8 mouse cellular contexts compared by ENCODE assay signal in genomic region chr1:155243797-155244770, GRCm38 (mm10). TPM values are rescaled to one million over a fixed set of nuclear protein-coding genes. Genes with fewer than 3 reads are reported as not detected.
DNase-seq lines count a peak whose midpoint lies in the region; ATAC-seq and TF ChIP-seq lines count a peak whose summit lies in the region.

BC034090 (minus strand) TSS chr1:155244444.

- no peaks in the 10 kb centered on the region for H3K9me3 ChIP-seq in hindbrain, embryonic 12.5 days (replicated peaks)
- H3K9me3 ChIP-seq in limb, embryonic 15.5 days = no peaks in the 10 kb centered on the region
- no peaks in the 10 kb centered on the region for H3K9me3 ChIP-seq in midbrain, embryonic 15.5 days

- peaks cover 30% of the 10 kb centered on the region for H3K27me3 ChIP-seq in hindbrain, embryonic 12.5 days
- H3K27me3 ChIP-seq in limb, embryonic 15.5 days = no peaks in the 10 kb centered on the region
- peaks cover 3% of the 10 kb centered on the region; the same call in 1 of the 2 replicates for H3K27me3 ChIP-seq in midbrain, embryonic 15.5 days (replicated peaks)

- no peaks in the 10 kb centered on the region for H3K36me3 ChIP-seq in hindbrain, embryonic 12.5 days
- H3K36me3 ChIP-seq in limb, embryonic 15.5 days = peaks cover 15% of the 10 kb centered on the region
- H3K36me3 ChIP-seq in midbrain, embryonic 15.5 days (replicated peaks) = no peaks in the 10 kb centered on the region

- intact Hi-C loops in gastrocnemius, adult 2 months (cut with DNase I) = no loop called here
- intact Hi-C loops in left cerebral cortex, postnatal 4 days (cut with DNase I) = no loop called here

- no peak for TF ChIP-seq CTCF in gastrocnemius, adult 2 months (IDR thresholded peaks at IDR 0.05)

- peak within 1 kb of the TSS; percentile 83 for H3K4me2 ChIP-seq in hindbrain, embryonic 12.5 days (replicated peaks)
- H3K4me2 ChIP-seq in limb, embryonic 15.5 days = peak within 1 kb of the TSS; percentile 82
- H3K4me2 ChIP-seq in midbrain, embryonic 15.5 days = peak within 1 kb of the TSS; percentile 83

- peak within 1 kb of the TSS; percentile 81 for H3K4me3 ChIP-seq in gastrocnemius, adult 2 months
- H3K4me3 ChIP-seq in hindbrain, embryonic 12.5 days = peak within 1 kb of the TSS; percentile 51
- H3K4me3 ChIP-seq in limb, embryonic 15.5 days = peak within 1 kb of the TSS; percentile 67
- peak within 1 kb of the TSS; percentile 46 for H3K4me3 ChIP-seq in midbrain, embryonic 15.5 days

- peak within 1 kb of the TSS; percentile 84 for H3K27ac ChIP-seq in gastrocnemius, adult 2 months
- peak within 1 kb of the TSS; percentile 52; the same call in 1 of the 2 replicates for H3K27ac ChIP-seq in hindbrain, embryonic 12.5 days
- H3K27ac ChIP-seq in limb, embryonic 15.5 days = peak within 1 kb of the TSS; percentile 88
- peak within 1 kb of the TSS; percentile 39; the same call in 1 of the 2 replicates for H3K27ac ChIP-seq in midbrain, embryonic 15.5 days

- peak; percentile 49 for DNase-seq in R1 (ENCODE audit: low read depth, low spot score)
- DNase-seq in adrenal gland, postnatal 4 days (ENCODE audit: low spot score in 2 of 2) = peak; percentile 49 to 56
- peak; percentile 78 for DNase-seq in gastrocnemius, adult 2 months
- DNase-seq in urinary bladder, postnatal 4 days (ENCODE audit: low spot score in 2 of 2) = peak; percentile 69
- DNase-seq in left cerebral cortex, postnatal 4 days = no peak

- 2% methylated on average over 77 of the region's 85 CpGs for WGBS in hindbrain, embryonic 12.5 days
- 2% methylated on average over 83 of the region's 85 CpGs for WGBS in limb, embryonic 15.5 days
- 3% methylated on average over 84 of the region's 85 CpGs for WGBS in midbrain, embryonic 15.5 days

- peak; percentile 66 for ATAC-seq in hindbrain, embryonic 12.5 days (ENCODE audit: low FRiP score)
- ATAC-seq in limb, embryonic 15.5 days (ENCODE audit: insufficient number of reproducible peaks, low FRiP score, low TSS enrichment, low read depth) = peak; percentile 64
- peak; percentile 71 for ATAC-seq in midbrain, embryonic 15.5 days (replicated peaks)

- H3K4me1 ChIP-seq in hindbrain, embryonic 12.5 days = peaks cover 12% of the 10 kb centered on the region
- peaks cover 28% of the 10 kb centered on the region for H3K4me1 ChIP-seq in limb, embryonic 15.5 days
- H3K4me1 ChIP-seq in midbrain, embryonic 15.5 days = peaks cover 16% of the 10 kb centered on the region

- peak within 1 kb of the TSS; percentile 76 for H3K9ac ChIP-seq in hindbrain, embryonic 12.5 days
- H3K9ac ChIP-seq in limb, embryonic 15.5 days = peak within 1 kb of the TSS; percentile 82
- H3K9ac ChIP-seq in midbrain, embryonic 15.5 days = peak within 1 kb of the TSS; percentile 55

RNA-seq across cellular contexts. Expression of gene BC034090, which starts in this region (rescaled TPM):
- total RNA-seq in adrenal gland, postnatal 4 days (2021) = 10 to 100 TPM; 34.2 to 36.5 TPM
- total RNA-seq in gastrocnemius, adult 2 months (2021) = 1 to 10 TPM in 1 of 2 experiments, under 1 TPM in 1; 0.94 to 1.8 TPM
- 5.0 and 5.4 TPM in 2 replicates for polyA plus RNA-seq in hindbrain, embryonic 12.5 days (2016; fragmentation: Nextera tagmentation; extraction: Ambion mirVana)
- polyA plus RNA-seq in limb, embryonic 15.5 days (2015; fragmentation: Nextera tagmentation; extraction: Ambion mirVana) = 6.0 and 6.1 TPM in 2 replicates
- polyA plus RNA-seq in midbrain, embryonic 15.5 days (2015; fragmentation: Nextera tagmentation; extraction: Ambion mirVana) = 4.0 and 4.3 TPM in 2 replicates
- total RNA-seq in left cerebral cortex, postnatal 4 days (2021) = 1 to 10 TPM; 3.3 to 7.7 TPM

Comparison
In these comparisons a context has a peak if more than half of its experiments do, and no peak if none do; other contexts are left out.
1. RNA of gene BC034090 (total RNA-seq): 34.2 to 36.5 TPM in adrenal gland, postnatal 4 days; 3.3 to 7.7 TPM in left cerebral cortex, postnatal 4 days and 0.94 to 1.8 TPM in gastrocnemius, adult 2 months; every median in the first group is over 4 times any median in the second.
2. Peak in every context shown above with its lines, with median percentiles within 50 percentile points of each other: H3K27ac ChIP-seq, H3K4me3 ChIP-seq, ATAC-seq, H3K4me2 ChIP-seq and H3K9ac ChIP-seq.